Mouse (Mus musculus) gastrocnemius, postnatal 36 days (tissue): ENCODE results near the gene Tkfc. TPM values are rescaled to one million over a fixed set of nuclear protein-coding genes. Genes with fewer than 3 reads are reported as not detected.

Experiments
- DNase-seq, 2 experiments: peaks; one replicate each; pipeline ENCODE4 v3.0.0; 2022
- intact Hi-C: fragments of 180-260 bp; cut with DNase I; formaldehyde crosslinking; loops from one replicate; pipeline ENCODE4 v1.15.1; 2025
- total RNA-seq, 2 experiments: library from RNA; stranded (reverse); gene quantifications; 2 replicates each; pipeline ENCODE4 v1.2.3; 2021

Gene Tkfc
- total RNA-seq, 2 experiments from 2014 or later: 2.4 to 4.0 TPM

DNA sequence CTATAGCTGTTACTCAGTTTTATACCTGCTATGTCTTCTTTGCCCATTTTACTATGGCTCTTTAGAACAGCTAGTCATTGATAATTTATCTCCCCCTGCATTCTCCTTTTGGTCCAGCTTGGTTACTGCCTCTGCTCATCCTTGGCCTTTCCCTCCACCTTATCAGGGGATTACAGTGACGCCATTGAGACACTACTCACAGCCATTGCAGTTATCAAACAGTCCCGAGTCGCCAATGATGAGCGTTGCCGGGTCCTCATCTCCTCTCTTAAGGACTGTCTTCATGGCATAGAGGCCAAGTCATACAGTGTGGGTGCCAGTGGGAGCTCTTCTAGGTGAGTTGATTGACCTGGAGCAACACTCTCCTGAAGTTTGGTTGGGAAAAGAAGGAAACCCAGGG lies 66.0 kb downstream of the Tkfc start:
- intact Hi-C loops: no loop called here
- no peak for DNase-seq

Other genes starting within 250 kb of the Tkfc start
- 1 to 10 TPM; 2.3 to 2.5 TPM for gene Syt7, start 216.6 kb downstream of the Tkfc start, total RNA-seq
- gene Lrrc10b, start 148.2 kb downstream of the Tkfc start, total RNA-seq: under 1 TPM; 0.23 to 0.27 TPM
- under 1 TPM; 0.46 to 0.49 TPM for gene Ppp1r32, start 122.7 kb downstream of the Tkfc start, total RNA-seq
- gene Cpsf7, start 80.4 kb downstream of the Tkfc start, total RNA-seq: 10 to 100 TPM; 15.7 to 19.1 TPM
- gene Sdhaf2, start 79.5 kb downstream of the Tkfc start, total RNA-seq: 10 to 100 TPM; 49.3 to 49.6 TPM
- 1 to 10 TPM; 1.8 to 2.7 TPM for gene Tmem216, start 49.4 kb downstream of the Tkfc start, total RNA-seq
- 1 to 10 TPM; 5.4 to 5.8 TPM for gene Cyb561a3, start 28.5 kb downstream of the Tkfc start, total RNA-seq
- under 1 TPM; 0.71 to 0.94 TPM for gene Tmem138, start 28.3 kb downstream of the Tkfc start, total RNA-seq
- 100 to 1,000 TPM; 111 to 120 TPM for gene Ddb1, start 327 bp downstream of the Tkfc start, total RNA-seq
- not detected for gene Vwce, start 28.6 kb upstream of the Tkfc start, total RNA-seq
- not detected for gene Pga5, start 72.4 kb upstream of the Tkfc start, total RNA-seq
- 10 to 100 TPM; 16.1 to 21.6 TPM for gene Vps37c, start 83.1 kb upstream of the Tkfc start, total RNA-seq
- under 1 TPM in 1 of 2 experiments, not detected in 1; 0.59 TPM for gene Cd5, start 133.3 kb upstream of the Tkfc start, total RNA-seq
- under 1 TPM in 1 of 2 experiments, not detected in 1; 0.87 TPM for gene Cd6, start 224.4 kb upstream of the Tkfc start, total RNA-seq
- under 1 TPM; 0.42 to 0.43 TPM for gene Slc15a3, start 234.1 kb upstream of the Tkfc start, total RNA-seq